ENCODE assay signal across 9 mouse cellular contexts in genomic region chr14:54494234-54494633, GRCm38 (mm10). TPM values are rescaled to one million over a fixed set of nuclear protein-coding genes. Genes with fewer than 3 reads are reported as not detected.
DNase-seq lines count a peak whose midpoint lies in the region; ATAC-seq and TF ChIP-seq lines count a peak whose summit lies in the region.
"Had no signal": no experiment of that assay in that cellular context is flagged by ENCODE, and none has a peak within 500 bp of the region (broad histone marks: within the 10 kb centered on the region; RNA-seq: fewer than 3 reads in every experiment).

No protein-coding gene starts in this region.

- no peaks in the 10 kb centered on the region for H3K36me3 ChIP-seq in heart, adult 2 months (ENCODE audit: control insufficient read depth, insufficient read depth, low read length)

- H3K79me2 ChIP-seq in heart, adult 2 months (replicated peaks; ENCODE audit: control insufficient read depth, insufficient read depth, low read length) = no peaks in the 10 kb centered on the region

- POLR2A ChIA-PET in Patski (lab: Charles Lee) = interaction anchor here (0.6 kb wide), 1 partner anchor 29 kb away, joined by 4 read pairs; no protein-coding TSS in a partner anchor

- in situ Hi-C loops in Patski (cut with MboI; ENCODE audit: low pct_unique_long_range_greater_than_20kb) = no loop called here

- WGBS in heart, adult 2 months = under 1% methylated on average over 3 of the region's 3 CpGs

- H3K4me3 ChIP-seq in heart, adult 2 months = no peak overlapping the region

- H3K27ac ChIP-seq in heart, adult 2 months = no peak overlapping the region
- H3K27ac ChIP-seq: macrophage had no signal

- DNase-seq in heart, adult 2 months = peak; percentile 59 to 63
- DNase-seq in heart, postnatal 25 days (ENCODE audit: low spot score) = no peak
- no peak for DNase-seq in Patski (ENCODE audit: low read depth, low spot score)
- DNase-seq in cerebellum, postnatal 25 days = peak; percentile 78 to 84
- peak; percentile 67 to 83 for DNase-seq in kidney, postnatal 25 days
- DNase-seq in lung, postnatal 25 days (ENCODE audit: low spot score) = peak; percentile 79
- DNase-seq in spleen, adult 12 weeks (ENCODE audit: low spot score) = peak; percentile 58

- CTCF ChIA-PET in Patski (lab: Charles Lee) = interaction anchor here (0.7 to 4.4 kb wide), 7 partner anchors 9 to 24 kb away, joined by 3 to 18 read pairs (median 4); no protein-coding TSS in a partner anchor

- no peak overlapping the region for H3K9ac ChIP-seq in heart, adult 2 months (ENCODE audit: low read depth, low read length)

- ATAC-seq in Patski = peak; percentile 79
- ATAC-seq in granulocyte monocyte progenitor cell, adult 5-6 weeks (replicated peaks; ENCODE audit: poor library complexity, severe bottlenecking) = peak; percentile 70

- no peaks in the 10 kb centered on the region for H3K4me1 ChIP-seq in heart, adult 2 months (ENCODE audit: control insufficient read depth, insufficient read depth, low read length)

- 0 out of 2 replicates have a peak, but pooled peaks have one; percentile 36 for TF ChIP-seq EP300 in heart, adult 2 months (IDR thresholded peaks at IDR 0.05; ENCODE audit: insufficient read depth, low read depth, low read length)

- H3K27me3 ChIP-seq in heart, adult 2 months (ENCODE audit: control insufficient read depth, insufficient read depth, low read length) = no peaks in the 10 kb centered on the region; the same call in 1 of the 2 replicates
- H3K27me3 ChIP-seq in Patski = no peaks in the 10 kb centered on the region

- intact Hi-C loops in heart, adult 2 months (cut with DNase I) = loop anchor here (2.0 to 10.0 kb wide), 2 partner anchors 265 to 429 kb away; no protein-coding TSS in a partner anchor
- intact Hi-C loops in heart, postnatal 25 days (cut with DNase I) = loop anchor here (1.0 to 10.0 kb wide), 2 partner anchors 266 to 429 kb away; no protein-coding TSS in a partner anchor

- TF ChIP-seq POLR2A in heart, adult 2 months (IDR thresholded peaks at IDR 0.05; ENCODE audit: insufficient read depth, low read depth, low read length) = no peak

- TF ChIP-seq CTCF in heart, adult 2 months (IDR thresholded peaks at IDR 0.05) = peak; percentile 89
- peak; percentile 81 for TF ChIP-seq CTCF in Patski (IDR thresholded peaks at IDR 0.05)

RNA-seq across cellular contexts. Expression of gene Rem2, which starts 18.3 kb away (rescaled TPM):
- total RNA-seq in heart, adult 2 months (2021) = not detected
- not detected in 2 replicates for polyA plus RNA-seq in heart, adult 2 months (2012; rRNA removed)
- total RNA-seq in heart, postnatal 25 days (2021) = not detected
- polyA plus RNA-seq in Patski (2021) = 0.27 TPM
- not detected in 2 replicates for total RNA-seq in granulocyte monocyte progenitor cell, adult 5-6 weeks (2014; fragmentation: Nextera tagmentation)
- total RNA-seq in granulocyte monocyte progenitor cell, adult 5-6 weeks (2017) = not detected in 2 replicates
- polyA plus RNA-seq: macrophage had no signal

RNA-seq across cellular contexts. Expression of gene Prmt5, which starts 23.1 kb away (rescaled TPM):
- 10 to 100 TPM; 27.4 to 29.7 TPM for total RNA-seq in heart, adult 2 months (2021)
- polyA plus RNA-seq in heart, adult 2 months (2012; rRNA removed) = 26.8 and 35.8 TPM in 2 replicates
- total RNA-seq in heart, postnatal 25 days (2021) = 10 to 100 TPM; 30.3 to 31.7 TPM
- polyA plus RNA-seq in Patski (2021) = 57.4 TPM
- total RNA-seq in granulocyte monocyte progenitor cell, adult 5-6 weeks (2014; fragmentation: Nextera tagmentation) = 69.5 and 89.4 TPM in 2 replicates
- total RNA-seq in granulocyte monocyte progenitor cell, adult 5-6 weeks (2017) = 57.4 and 68.2 TPM in 2 replicates

RNA-seq across cellular contexts. Expression of gene Lrp10, which starts 30.3 kb away (rescaled TPM):
- total RNA-seq in heart, adult 2 months (2021) = 10 to 100 TPM; 47.6 to 60.6 TPM
- 61.3 and 72.4 TPM in 2 replicates for polyA plus RNA-seq in heart, adult 2 months (2012; rRNA removed)
- total RNA-seq in heart, postnatal 25 days (2021) = 10 to 100 TPM; 53.9 to 59.8 TPM
- 185 TPM for polyA plus RNA-seq in Patski (2021)
- total RNA-seq in granulocyte monocyte progenitor cell, adult 5-6 weeks (2014; fragmentation: Nextera tagmentation) = 37.3 and 41.5 TPM in 2 replicates
- 20.0 and 23.7 TPM in 2 replicates for total RNA-seq in granulocyte monocyte progenitor cell, adult 5-6 weeks (2017)

Comparison
In these comparisons a context has a peak if more than half of its experiments do, and no peak if none do; other contexts are left out.
1. DNase-seq: peak in heart, adult 2 months (2 of 2), cerebellum, postnatal 25 days (2 of 2), kidney, postnatal 25 days (2 of 2), lung, postnatal 25 days (single experiment) and spleen, adult 12 weeks (single experiment); none in heart, postnatal 25 days (single experiment) and Patski (single experiment).